Mouse (Mus musculus) kidney, adult 18-20 months (tissue): ENCODE data around the gene Nicn1.
"Not testable (repeated sequence)": the region's sequence is repeated elsewhere in the genome, so short reads cannot be mapped to it uniquely, and the experiment has no call there.

Experiments
- DNase-seq: peaks from one replicate; pipeline ENCODE4 v3.0.0; 2021

Nicn1 gene

DNA sequence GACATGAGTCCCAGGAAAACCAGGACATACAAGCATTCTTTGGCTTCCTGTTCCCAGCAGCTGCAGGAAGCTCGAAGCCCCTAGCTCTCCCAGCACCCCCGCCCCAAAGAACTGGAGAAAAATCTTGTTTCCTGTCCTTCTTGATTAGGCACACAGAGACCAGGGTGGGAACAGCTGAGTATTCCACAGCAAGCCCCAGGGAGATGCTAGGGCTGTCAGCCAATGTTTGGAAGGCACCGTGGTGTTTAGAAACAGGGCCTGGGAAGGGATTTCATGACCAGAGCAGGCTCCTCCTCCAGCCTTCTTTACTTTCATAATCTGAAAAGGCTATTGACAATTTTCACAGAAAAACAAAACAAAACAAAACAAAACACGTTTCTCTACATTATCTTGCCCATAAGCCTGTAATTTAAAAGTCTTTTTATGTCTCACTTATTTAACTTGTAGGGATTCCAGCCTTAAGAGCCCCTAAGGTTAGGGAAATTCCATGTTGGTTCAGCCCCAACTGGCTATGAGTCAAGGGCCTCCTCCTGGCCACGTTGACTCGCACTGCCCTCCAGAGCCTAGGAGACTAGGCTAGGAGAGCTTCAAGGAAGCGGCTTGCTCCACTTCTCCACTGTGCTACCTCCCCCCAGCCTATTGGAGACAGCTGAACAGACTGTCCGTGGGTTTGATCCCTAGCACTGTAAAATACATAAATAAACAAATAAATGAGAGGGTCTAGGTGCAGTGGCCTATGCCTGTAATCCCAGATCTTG, 10.0 kb upstream of the Nicn1 start:
- peak; percentile 57 for DNase-seq

DNA sequence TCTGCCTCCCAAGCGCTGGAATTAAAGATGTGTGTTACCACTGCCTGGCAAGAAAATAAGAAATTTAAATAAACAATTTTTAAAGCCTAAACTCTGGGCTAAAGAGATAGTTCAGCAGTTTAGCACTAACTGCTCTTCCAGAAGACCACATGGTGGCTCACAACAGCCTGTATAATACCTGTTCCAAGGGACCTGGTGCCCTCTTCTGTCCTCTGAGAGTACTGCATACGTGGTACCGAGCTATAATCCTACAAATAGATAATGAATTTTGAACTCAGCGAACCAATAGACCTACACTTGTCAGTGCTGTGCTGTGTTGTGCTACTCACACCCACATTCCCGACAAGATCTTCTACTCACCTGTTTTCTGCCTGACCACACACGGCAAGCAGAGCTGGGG, 5.8 kb upstream of the Nicn1 start:
- DNase-seq, result peak; percentile 84

- not testable (repeated sequence) for DNase-seq
These were observed 2.5 kb upstream of the Nicn1 start for GRCm38 (mm10) chr9:108287526-108288238.

DNA sequence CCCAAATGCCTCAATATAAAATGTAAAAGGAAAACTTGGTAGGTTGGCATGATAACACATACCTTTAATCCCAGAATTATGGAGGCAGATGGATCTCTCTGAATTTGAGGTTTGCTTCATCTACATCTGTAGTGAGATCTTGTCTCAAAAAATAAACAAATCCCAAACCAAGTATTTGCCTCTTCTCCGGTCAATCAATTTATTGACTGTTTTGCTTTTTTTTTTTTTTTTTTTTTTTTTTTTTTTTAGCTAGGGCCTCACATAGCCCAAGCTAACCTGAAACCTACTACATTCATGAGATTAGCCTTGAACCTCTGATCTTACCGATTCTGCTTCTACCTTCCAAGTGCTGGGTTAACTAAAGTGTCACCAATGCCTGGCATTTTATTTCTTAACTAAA, 882 bp upstream of the Nicn1 start:
- no peak for DNase-seq

GRCm38 (mm10) chr9:108290773-108291172, 544 bp downstream of the Nicn1 start:
- no peak for DNase-seq

GRCm38 (mm10) chr9:108296453-108297355, 6.5 kb downstream of the Nicn1 start, which contains the start of gene Amt:
Gene Amt (plus strand): TSS chr9:108296853.
- DNase-seq, result peak; percentile 85

- no peak for DNase-seq
These were observed 11.6 kb downstream of the Nicn1 start for GRCm38 (mm10) chr9:108301853-108302252.

DNA sequence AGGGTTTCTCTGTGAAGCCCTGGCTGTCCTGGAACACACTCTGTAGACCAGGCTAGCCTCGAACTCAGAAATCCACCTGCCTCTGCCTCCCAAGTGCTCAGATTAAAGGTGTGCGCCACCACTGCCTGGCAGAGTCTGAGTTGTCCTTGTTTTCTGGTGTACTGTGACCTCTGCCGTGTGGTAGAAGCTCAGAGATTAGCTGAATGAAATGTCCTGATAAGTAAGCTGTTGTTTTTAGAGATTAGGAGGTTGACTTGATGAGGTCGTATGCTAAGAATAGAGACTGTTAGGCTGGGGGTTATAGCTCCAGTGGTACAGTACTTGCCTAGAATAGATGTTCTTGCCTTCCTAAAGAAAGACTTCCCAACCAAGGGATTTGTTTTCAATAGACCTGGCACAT, 14.5 kb downstream of the Nicn1 start:
- DNase-seq, result no peak

DNA sequence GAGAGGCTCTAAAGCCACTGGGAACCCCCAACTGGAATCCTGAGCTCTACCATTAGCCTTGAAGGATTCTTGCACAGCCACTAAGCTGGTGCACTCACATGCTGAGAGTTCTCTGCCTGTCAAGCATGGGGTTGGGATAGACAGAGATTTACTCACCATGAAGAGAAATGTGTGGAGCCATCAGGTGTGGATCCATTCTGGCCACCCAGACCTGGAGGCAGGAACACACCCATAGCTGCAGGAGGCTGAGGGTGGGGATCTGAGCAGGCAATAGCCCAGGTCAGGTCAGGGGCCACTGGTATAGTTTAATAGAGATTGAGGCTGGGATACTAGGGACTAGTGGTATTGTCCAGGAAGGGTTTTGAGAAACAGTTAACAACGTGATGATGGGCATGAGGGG, 14.9 kb downstream of the Nicn1 start:
- DNase-seq, result no peak

- DNase-seq, result peak; percentile 98
These were observed 15.6 kb downstream of the Nicn1 start, which contains the start of the genes Rhoa and Tcta for GRCm38 (mm10) chr9:108305629-108306520. Gene Rhoa (plus strand): TSS chr9:108306129. Gene Tcta (minus strand): TSS chr9:108306160.

DNA sequence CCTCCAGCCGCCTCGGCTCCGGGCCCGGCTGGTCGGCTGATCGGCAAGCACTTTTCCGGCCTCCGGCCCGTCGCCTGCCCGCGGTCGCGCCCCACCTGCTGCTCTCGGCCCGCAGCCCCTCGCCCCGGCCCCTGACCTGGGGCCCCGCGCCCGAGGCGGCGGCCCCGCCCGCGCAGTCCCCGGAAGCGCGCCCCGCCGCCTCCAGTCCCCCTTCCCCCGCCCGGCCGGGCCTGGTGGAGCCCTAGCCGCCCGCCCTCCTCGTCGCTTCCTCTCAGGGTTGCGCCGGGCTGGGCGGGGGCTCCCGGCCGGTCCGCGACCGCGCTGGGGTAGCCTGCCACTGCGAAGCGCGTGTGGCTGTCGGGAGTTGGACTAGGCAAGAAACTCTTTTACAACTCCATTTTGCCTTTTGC, 16.3 kb downstream of the Nicn1 start:
- DNase-seq, result peak; percentile 84

DNA sequence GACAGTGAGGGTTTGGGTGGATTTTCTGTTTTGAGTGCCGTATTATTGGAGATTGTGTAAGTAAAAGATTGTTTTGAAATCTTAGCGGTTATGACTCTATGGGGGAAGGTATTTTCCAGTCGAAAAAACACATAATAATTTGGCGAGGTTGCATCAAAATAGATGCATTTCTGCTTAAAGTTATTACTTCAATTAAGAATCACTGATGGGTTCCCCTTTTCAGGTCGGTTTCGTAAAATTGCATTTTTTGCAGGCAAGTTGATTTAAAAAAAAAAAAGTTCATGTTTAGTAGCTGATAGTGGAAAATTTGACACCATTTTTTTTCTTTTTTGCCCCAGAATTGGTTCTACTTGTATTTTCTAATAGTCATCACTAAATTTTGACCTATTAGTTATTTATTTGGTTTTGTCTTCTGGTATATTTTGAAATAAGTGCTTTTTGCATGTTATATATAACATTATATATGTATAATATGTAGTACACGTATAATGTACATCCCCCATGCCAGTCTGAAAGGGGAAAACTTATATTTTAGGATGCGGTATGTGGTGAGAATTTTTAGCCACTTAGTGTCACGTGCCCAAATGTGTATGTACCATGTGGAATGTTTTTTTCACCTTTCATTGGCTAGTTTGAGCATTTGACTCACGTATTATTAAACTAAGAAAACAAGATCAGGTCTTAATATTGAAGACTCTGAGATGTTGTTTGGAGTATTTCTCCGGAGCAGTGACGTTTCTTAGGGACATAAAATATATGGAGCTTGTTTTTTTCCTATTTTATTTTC, 17.0 kb downstream of the Nicn1 start:
- DNase-seq, result no peak

- DNase-seq, result no peak
These were observed 17.9 kb downstream of the Nicn1 start for GRCm38 (mm10) chr9:108308141-108308540.

DNA sequence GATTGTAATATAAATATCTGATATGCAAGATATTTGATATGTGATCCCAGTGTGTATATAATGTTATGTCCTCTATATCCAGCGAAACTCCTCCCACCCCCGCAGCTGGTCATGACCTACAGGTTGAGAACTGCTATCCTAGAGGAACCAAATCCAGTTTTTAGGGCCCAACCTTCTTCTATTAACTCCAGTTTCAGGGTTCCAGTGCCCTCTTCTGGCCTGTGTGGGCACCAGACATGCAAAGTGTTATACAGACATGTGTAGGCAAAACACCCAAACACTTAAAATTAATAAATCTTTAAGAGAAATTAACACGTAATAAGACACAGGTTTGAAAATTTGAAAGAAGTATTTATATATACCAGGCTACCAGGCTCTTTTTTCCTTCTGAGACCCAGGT, 27.3 kb downstream of the Nicn1 start:
- no peak for DNase-seq

- no peak for DNase-seq
These were observed 28.2 kb downstream of the Nicn1 start for GRCm38 (mm10) chr9:108318462-108318861.

- not testable (repeated sequence) for DNase-seq
These were observed 31.8 kb downstream of the Nicn1 start for GRCm38 (mm10) chr9:108322054-108322453.

DNA sequence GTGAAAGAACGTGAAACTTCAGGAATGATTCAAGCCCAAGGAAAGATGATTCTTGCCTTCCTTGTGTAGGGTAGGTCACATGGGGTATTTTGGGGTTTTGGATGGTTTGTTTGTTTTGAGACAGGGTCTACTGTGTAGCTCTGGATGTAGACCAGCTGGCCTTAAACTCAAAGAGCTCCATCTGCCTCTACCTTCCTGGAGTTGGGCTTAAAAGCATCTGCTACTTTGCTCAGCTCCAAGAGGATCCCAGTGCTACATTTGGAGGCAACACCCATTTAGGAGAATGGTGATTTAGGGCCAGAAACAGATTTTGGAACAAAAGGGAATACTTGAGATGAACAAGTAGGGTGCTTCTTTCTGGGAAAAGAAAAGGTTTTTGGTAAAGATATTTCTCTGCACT, 34.6 kb downstream of the Nicn1 start:
- DNase-seq, result no peak

- no peak for DNase-seq
These were observed 35.6 kb downstream of the Nicn1 start for GRCm38 (mm10) chr9:108325811-108326210.

- DNase-seq, result no peak
These were observed 47.8 kb downstream of the Nicn1 start for GRCm38 (mm10) chr9:108337848-108338550.

DNA sequence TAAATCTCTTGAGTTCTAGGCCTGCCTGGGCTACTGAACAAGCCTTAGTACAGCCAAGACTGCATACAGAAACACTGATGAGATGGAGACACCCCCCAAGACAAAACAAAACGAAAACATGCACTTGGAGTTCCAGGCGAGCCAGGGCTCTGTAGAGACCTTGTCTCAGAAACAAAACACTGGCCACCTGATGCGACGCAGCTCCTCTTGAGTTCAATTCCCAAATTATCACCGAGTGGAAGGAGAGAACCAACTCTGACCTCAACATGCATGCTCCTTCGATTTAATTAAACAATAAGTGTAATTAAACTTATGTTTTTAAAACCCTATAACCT, 48.3 kb downstream of the Nicn1 start:
- DNase-seq, result no peak
